Mouse (Mus musculus) urinary bladder, postnatal 36 days (tissue): Measurements from ENCODE around the gene Ccdc97.
"Not testable (repeated sequence)": the region's sequence is repeated elsewhere in the genome, so short reads cannot be mapped to it uniquely, and the experiment has no call there.

Experiments
- DNase-seq, 2 experiments: peaks; one replicate each; pipeline ENCODE4 v3.0.0; 2022; ENCODE audit warnings: low spot score in 2 of 2, mixed read lengths in 1 of 2

Ccdc97 gene

DNA sequence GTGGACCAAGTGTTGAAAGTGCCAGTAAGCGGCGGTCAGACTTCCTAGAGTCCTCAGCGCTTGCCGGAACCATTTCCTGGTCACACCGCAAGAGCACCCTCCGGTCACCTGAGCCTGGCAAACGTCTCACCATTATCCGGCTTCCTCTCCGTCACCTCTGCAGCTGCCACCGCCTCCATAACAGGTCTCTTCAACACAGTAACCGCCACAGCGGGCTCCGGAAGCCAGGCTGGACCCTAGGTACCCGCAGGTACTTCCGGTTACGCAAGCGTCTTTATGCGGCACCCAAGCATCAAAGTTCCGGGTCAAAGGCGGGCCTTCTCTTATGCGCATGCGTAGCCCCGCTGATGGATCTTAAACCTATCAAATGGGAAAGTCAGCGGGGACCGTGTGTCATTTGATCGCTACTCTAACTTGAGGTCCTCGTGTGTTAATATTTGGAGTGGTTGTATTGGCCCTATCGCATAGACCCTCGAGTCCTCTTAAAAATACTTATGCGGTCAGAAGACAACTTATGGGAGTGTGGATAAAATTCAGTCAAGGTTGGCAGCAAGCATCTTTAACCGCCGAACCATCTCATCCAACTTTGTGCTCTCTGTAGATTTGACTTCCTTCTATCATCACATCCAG, at the start of gene Ccdc97:
Gene Ccdc97 (minus strand): TSS at position 301 of the 630 bp plus-strand sequence.
- DNase-seq: peak; percentile 89 to 93

DNA sequence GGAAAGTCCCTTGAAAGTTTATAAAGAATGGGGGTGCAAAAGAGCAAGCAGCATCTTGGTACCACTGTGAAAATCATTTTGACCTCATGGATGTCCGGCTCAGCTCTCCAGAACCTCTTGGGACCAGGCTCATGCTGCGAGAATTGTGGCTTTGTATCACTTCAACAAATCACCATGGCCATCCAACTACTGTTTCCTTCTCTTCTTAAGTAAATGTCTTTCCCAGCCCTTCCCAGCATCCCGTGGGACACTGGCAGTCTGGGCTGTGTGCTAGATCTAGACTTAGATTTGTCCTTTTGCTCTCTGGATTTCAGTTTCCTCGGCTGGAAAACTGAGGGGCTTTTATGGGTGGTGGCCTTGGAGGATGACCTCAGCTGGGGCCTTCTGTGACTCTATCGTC, 49.3 kb upstream of the Ccdc97 start:
- DNase-seq: no peak

DNA sequence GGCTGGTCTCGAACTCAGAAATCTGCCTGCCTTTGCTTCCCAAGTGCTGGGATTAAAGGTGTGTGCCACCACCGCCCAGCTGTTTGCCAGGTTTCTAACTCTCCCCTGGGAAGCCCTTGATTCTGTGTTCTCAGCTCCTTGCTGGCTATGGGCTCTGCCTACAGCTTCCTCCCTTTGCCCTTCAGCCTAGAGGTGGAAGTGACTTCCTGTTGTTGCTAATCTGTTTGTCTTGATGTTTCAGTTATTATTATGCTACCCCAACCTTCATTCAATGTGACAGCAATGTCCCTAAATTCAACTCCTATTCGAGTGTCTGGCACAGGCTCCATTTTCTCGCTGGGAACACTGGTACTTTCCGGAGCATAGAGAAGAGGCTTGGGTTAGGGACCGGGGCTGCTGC, 47.2 kb upstream of the Ccdc97 start:
- no peak for DNase-seq

DNA sequence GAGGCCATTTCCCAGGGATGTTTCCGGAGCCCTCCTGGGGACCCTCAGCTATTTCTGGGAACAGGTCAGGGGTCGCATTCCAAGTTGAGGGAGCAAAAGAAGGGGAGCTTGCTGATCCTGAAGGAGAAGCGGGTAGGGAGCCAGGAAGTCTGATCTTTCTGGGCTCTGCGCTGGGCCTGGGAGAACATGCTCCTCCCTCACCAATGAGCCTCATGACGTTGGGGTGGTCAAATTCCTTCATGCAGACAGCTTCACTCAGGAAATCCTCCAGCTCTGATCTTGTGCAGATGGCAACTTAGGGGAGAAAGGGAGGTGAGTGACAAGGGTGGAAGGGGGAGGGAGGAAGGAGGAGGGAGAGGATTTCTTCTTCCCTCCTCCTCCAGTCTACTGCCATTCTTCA, 45.3 kb upstream of the Ccdc97 start:
- no peak for DNase-seq

DNA sequence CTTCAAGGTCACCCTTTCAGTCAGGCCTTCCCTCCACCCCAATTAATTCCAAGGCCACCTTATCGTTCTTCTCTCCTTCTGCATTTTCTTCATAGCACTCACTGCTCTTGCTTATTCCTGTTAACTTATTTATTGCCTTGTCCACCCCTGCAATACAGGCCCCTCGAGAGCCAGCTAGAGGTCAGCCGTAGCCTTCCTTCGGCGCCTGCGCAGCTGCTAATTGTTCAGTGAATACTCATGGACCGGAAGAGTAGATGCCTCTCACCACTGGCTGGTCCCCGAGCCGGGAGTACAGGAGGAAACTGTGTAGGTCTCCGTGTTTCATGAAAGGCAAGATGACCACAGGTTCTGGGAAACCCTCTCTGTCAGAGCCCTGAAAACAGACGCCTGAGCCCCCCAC, 44.8 kb upstream of the Ccdc97 start:
- DNase-seq: no peak

DNA sequence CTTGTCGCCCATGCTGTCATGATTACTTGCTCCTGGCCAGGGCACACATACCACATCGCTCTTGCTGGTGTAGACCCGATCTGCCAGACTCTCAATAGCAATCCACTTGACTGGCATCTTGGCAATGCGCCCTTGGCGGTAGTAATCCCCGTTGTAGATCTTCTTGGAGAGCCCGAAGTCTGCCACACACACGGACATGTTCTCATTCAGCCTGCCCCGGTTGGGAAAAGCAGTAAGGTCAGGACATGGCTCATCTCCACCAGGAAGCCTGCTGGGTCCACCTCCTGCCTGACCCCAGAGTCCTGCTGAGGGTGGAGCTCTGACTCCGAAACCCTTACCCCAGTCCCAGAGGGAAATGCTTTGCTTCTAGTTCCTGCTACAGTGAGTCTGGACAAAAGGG, 42.5 kb upstream of the Ccdc97 start:
- peak in 1 of 2 experiments; percentile 31 for DNase-seq

DNA sequence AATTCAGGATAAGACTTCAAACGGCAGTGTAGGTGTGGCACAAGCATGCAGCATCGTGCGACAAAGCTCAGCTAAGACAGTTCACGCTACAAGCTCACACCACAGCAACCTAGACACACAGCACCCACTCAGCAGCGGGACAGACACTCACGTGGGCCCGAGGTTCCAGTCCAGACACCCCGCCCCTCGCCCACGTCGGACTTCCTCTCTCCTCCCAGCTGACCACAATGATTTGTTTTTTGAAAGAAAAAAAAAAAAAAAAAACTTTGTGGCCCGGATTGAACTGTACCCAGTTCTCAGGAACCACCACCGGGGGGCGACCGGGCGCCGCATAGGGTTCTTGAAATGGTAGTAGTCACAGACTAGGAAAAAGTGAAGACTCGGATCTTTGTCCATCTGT, 37.1 kb upstream of the Ccdc97 start:
- peak; percentile 82 to 92 for DNase-seq

DNA sequence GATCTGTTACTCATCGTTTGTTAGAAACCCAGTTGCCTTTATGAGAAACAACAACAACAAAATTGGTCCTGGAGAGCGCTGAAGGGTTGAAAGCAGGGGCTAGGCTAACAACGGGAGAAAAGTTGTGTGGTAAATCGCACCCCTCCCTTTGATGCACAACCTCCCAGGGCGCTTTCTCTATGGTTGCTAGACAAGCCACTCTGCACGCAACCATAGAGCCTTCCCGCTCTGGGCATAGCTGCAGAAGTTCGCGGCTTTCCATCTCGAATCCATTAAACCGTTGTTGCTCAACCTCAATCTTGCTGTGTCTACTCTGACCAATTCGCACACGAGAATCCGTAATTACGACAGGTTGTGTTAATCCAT, 36.6 kb upstream of the Ccdc97 start:
- DNase-seq: peak in 1 of 2 experiments; percentile 61

DNA sequence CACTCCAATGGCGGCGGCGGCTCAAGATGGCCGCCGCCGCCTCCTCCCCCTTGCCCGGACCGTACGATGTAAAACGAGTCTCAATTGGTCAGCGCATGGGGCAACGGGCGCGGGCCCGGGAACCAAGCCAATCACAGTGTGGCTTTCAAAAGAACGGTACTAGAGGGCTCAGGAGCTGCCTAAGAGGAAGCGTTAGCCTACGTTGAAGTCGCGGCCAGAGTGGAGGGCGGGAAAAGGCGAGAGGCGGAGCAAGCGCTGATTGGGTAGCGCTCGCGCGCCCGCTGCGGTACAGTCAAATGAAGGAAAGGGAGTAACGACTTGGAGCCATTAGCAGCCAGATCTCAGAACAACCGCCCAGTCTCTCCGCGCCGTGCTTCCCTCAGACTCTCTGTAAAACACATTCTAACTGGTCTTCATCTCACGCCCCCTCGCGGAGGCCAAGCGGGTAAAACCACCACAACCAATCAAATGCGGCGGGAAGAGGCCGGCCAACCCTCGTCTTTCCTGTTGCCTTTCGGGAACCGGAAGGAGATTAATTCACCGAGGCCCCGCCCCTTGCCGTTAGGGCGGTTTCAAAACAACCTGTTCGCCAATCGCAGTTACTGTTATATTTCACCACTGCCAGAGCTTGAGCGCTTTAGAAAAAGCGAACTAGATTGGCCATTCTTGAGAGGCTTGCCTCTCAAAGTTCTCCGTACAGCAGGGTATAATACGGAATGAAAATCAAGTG, 36.0 kb upstream of the Ccdc97 start, which contains the start of gene Hnrnpul1:
Gene Hnrnpul1 (minus strand): TSS at position 20 of the 730 bp plus-strand sequence.
- peak; percentile 98 to 99 for DNase-seq

DNA sequence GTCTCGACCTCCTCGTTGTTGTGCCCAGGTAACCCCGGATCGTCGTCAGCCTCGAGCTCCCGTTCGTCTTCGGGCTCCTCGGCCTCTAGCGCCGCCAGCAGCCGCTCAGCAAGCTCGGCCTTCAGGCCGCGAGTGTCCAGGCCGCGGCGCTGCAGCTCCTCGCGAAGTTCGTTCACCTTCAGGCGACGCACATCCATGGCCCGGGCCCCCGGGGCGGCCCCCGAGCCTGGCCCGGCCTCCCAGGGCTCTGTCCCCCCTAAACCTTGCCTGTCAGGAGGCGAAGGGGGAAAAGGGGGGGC, 35.5 kb upstream of the Ccdc97 start:
- no peak for DNase-seq

DNA sequence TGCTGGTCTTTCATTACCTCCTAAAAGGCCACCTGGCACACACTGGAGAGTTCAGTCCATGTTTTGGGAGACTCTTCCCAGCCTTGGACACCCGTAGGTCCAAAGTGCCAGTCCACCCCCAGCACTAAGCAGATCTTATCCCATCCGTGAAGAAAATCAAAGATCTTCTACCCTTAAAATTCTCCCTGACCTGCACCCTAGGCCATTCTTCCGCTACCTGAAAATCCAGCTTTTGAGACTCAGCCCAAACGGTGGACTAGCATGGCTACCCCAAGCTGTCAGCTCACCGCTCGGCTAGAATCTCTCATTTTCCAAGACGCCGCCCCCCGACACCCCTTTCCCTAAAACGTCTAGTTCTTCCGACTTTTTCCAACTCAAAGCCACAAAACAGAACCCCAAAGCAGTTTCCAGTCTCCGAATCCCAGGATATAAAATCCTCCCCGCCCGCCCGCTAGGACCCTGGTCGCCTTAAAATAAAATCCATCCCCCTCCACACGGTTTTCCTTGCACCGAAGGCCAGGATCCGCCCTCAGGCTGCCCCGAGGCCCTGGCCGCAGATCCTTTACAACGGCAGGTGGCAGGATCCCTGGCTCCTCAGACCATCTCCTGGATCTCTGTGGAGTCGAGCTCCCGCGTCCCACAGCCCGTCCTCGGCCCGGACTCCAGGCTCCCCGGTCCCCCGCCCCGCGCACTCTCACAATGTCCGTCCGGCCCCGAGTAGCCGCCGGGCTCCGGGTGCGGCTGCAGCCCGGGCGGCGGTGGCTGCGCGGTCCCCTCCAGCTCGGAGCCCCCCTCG, 35.0 kb upstream of the Ccdc97 start:
- peak; percentile 25 to 55 for DNase-seq

DNA sequence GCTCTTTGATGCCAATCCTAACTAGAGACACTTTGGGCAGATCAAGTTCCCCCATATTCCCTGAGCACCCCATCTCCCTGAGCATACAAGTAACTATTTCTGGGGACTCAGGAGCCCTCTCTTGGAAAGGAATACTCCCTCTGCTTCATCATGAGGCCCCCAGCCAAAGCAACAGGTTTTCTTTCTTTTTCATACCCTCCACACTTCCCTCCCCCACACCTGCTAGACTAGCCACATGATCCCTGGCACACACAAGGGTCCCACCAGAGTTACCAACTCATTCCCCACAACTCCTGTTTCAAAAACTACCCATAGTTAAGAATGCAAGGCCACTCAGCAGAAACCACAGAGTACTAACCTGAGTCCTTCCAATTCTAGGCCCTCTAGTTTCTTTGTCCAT, 34.2 kb upstream of the Ccdc97 start:
- no peak for DNase-seq

DNA sequence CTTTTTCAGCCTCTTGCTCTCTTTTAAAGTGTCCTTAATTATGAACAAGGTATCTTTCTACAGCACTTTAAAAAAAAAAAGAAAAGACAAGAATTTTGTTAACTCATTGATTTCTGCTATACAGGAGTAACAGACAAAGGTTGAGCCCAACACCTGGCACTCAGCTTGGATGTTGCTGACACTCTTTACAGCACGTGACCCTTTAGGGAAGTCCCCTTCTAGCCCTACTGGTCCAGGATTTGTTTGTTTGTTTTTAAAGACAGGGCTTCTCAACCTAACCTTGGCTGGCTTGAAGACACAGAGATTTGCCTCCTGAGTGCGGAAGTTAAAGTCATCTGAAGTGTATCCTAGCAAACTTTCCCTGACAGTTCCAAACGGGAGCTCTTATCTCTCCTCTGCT, 28.0 kb upstream of the Ccdc97 start:
- no peak for DNase-seq

DNA sequence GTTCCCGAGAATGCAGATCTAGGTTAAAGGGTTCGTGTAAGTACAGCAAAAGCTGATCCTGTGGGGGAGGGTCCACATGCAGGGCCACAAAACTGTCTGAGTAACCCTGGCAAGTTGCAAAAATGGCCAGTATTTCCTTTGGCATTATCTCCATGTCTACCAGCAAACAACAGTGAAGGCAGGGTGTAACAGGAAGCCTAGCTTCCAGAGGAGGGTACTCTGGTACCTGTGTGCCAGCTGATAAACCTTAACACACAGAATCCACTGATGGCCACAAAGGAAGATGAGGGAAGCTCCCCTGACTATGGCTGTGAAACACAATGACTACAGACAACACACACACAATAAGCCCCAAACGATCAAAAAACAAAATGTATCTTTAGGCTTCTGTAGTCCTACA, 19.4 kb upstream of the Ccdc97 start:
- no peak for DNase-seq

DNA sequence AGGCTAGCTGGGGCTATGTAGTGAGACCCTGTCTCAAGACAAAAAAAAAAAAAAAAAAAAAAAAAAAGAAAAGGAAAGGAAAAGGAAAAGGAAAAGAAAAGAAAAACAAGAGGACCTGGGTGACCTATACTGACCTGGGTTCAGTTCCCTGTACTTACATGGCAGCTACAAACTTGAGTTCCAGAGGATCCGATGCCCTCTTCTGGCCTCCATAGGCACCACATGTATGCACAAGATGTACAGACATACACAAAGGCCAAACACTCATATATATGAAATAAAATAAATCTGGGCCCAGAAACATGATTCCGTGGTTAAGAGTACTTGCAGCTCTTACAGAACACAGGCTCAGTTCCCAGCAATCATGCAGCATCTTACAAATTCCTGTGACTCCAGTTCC, 18.0 kb upstream of the Ccdc97 start:
- DNase-seq: no peak

DNA sequence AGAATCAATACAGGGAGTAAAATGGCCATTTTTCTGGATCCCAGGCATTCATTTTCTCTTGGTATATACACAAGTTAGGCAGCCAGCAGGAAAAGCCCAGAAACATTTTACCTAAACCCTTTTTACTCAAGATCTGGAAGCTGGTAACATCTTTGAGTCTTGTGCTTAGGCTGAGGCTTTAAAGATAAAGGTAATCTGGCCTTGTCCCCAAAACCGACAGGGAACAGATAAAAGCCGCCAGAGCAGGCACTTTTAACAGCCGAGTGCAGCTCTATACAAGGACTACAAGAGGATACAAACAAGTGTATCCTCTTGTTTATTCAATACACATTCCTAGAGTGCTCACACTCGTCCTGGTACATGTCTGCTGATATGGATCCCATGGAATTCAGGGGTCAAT, 16.1 kb upstream of the Ccdc97 start:
- no peak for DNase-seq

DNA sequence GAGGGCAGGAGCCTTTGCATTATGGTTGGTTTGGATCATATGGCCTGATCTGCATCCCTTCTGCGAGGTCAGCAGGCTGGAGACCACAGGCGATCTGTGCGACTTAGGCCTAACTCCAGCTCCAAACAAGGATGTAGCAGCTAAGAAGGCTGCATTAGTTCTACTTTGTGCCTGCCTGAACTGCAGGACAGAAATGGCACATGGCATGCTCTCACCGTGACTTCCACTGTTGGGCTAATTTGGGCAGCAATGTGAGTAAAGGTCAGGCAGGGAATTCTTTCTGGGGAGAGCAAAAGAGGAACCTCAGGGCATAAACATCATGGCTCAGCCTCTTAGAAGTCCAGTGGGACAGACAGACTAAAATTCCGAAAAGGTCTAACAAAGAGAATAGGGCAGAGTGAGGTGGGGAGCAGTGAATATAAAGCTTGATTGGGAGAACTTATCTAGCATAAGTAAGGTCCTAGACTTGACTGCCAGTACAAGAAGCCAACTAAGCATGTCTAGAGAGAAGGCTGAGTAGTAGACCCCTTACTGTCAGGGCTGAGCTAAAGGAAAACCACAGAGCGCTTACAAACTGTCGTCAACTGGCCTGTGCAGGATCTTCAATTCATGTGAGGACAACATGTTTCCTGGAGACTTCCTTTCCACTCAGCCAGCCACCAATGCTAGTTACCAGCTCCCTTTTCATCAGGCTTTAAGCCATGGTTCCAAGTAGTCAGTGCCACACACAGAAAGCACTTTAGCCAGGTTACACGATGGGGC, 12.6 kb upstream of the Ccdc97 start:
- no peak for DNase-seq

DNA sequence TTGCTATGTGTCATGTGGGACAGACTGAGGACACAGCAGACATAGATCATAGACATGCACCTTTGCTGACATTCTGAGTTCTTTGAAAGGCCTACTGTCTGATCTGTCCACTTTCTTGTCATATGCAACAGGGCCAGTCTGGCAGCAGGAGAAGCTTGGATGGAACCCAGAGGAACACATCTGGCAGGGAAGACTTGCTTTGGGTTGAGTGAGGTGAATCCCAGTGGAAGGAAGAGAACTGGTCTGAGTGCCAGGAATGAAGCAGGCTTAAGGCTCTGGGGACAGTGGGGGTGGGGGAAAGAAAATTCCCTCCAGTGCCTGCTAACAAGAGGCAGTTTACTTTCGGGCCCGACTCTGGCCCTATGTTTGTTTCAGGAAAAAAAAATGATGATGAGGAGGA, 11.0 kb upstream of the Ccdc97 start:
- DNase-seq: peak in 1 of 2 experiments; percentile 59

DNA sequence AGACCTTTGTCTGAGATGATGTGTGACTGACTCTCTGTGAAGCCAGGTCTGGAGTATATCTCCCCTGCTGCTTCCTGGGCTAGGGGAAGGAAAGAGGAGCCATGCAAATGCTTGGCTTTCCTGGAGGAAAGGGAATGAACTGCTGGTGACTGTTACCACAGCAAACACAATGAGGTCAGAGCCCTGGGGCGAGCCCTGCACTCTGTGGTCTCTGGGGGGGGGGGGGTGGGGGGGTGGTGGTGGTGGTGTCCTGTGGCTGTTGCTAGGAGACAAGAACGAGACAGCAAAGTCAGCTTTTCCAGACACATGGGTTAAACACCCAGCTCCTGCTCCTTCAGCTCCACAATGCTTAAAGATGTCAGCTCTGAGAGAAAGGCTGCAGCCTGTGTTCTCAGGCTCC, 10.5 kb upstream of the Ccdc97 start:
- DNase-seq: no peak

DNA sequence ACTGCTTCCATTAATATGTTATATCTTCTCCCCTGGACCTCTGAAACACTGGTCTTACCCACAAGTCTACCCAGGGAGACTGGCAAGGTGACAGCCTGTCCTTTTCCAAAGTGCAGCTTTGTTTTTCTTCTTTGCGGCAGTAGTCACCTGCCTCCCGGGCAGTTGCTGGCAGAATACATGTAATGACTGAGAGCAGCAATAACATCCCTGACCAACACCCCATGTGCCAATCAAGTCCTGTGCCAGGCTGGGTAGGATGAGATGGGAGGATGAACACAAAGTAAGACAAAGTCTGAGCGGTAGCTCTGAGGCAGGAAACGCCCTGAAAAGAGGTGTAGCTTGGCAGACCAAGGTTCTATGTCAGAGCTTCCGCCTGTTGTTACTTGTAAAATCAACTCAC, 8.9 kb upstream of the Ccdc97 start:
- no peak for DNase-seq

DNA sequence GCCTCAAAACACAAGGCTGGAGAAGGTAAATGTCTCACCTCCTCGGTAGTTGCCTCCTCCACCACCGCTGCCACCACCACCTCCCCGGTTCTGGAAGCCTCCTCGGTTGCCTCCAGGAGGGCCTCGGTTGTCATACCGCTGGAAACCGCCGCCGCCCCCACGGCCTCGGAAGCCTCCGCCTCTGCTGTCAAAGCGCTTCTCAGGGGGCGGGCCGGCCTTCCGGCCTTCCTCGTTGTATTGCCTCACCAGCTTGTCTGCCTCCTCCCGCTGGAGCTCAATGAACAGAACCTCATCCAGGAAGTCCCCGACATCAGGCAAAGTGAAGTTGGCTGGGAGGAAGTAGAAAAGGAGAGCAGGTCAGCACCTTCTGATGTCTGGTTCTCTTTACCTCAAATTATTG, 7.0 kb upstream of the Ccdc97 start:
- no peak for DNase-seq

DNA sequence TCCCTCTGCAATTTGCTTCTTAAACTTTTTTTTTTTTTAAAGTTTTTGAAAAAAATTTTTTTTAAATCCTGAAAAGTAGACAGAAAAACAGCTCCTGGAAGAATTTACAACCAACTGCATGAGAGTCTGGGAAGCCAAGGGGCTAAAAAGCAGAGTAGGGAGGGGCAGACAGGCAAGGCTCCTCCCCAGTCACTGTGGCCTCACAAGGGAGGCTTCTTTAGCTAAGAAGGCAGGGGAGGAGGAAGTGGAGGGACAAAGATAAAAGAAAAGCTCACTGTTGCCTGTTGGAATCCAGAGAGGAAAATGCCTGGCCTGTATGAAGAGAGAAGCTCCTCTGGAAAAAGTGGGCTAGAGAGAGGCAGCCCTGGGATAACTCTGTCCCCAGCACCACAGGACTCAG, 2.9 kb upstream of the Ccdc97 start:
- not testable (repeated sequence) for DNase-seq
